Mouse (Mus musculus): Measurements from ENCODE around the gene Ube2h. TPM values are rescaled to one million over a fixed set of nuclear protein-coding genes. Genes with fewer than 3 reads are reported as not detected.

Gene Ube2h
- polyA plus RNA-seq, 1 experiment from 2014 or later, result 21.6 TPM

DNA sequence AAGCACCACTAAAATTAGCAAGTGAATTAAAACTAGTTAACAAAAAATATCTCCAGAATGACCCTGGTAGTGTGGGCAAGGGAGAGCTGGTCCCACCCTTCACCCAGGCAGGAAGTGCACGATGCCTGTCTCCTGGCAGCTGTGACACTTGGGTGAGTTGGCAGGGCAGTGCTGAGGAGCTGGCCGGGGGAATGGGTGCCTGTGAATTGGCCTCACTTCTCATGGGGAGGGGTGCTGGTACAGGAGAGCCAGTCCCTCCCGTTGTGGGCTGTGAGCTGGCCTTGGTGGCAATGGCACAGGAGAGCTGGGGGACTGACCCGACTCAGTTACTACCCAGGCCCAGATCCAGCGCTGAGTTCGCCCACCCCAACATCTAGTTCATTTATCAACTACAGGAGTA is 16.4 kb downstream of the Ube2h start:
- DNase-seq (ENCODE audit: low spot score), result no peak
- Histone ChIP-seq H3K4me3 (ENCODE audit: low read depth, low read length) (no peak overlapping the region), H3K27ac (ENCODE audit: low read depth, low read length) (no peak overlapping the region), H3K9me3 (ENCODE audit: control insufficient read depth, low read length) (no peaks in the 10 kb centered on the region), H3K4me2 (no peak overlapping the region), H3K4me1 (replicated peaks; ENCODE audit: control insufficient read depth, insufficient read depth, low read length) (peaks cover 2% of the 10 kb centered on the region; the same call in 1 of the 2 replicates), H3K9ac (ENCODE audit: low read depth, low read length) (no peak overlapping the region), H3K27me3 (replicated peaks; ENCODE audit: control insufficient read depth, insufficient read depth, low read length) (no peaks in the 10 kb centered on the region), H3K36me3 (ENCODE audit: control insufficient read depth, insufficient read depth, low read length) (peaks cover 8% of the 10 kb centered on the region; the same call in 1 of the 2 replicates)
- 84% methylated on average over 6 of the region's 6 CpGs for WGBS
- no peak for ATAC-seq (replicated peaks; ENCODE audit: low FRiP score)

DNA sequence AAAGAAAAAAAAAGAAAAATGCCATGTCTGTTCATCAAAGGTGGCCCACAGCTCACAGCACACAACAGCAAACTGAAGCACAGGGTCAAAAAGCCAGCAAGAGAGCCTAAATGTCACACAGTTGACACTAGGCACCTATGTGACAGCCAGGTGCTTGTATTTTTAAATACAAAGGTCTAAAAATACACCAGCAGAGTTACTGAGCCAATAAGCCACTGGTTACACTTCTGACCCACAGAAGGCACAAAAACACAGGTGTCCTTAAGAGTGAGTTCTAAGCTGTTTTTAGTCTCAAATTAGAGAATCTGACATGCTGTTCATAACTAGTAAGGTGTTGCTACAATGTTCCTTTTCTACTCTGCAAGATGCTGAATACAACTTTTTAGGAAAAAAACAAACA is 17.7 kb downstream of the Ube2h start:
- no peak overlapping the region for H3K4me3 ChIP-seq (ENCODE audit: low read depth, low read length)
- no peak for ATAC-seq (replicated peaks; ENCODE audit: low FRiP score)

DNA sequence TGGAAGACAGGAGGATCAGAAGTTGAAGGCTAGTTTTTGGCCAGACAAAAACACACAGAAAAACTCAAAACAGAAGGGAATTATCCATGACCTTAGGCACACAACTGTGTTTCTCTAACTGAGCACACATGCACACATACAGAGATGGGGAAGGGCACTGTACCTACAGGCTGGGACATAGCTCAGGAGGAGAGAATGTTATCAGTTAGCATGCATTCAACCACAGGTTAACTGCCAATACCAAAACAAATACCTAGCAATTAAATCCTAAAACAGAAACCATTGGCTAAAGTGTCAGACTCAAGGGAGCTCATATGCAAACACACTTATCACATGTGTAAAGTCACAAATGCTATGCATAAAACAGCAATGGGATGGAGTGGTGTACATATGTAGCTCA is 20.2 kb downstream of the Ube2h start:
- Histone ChIP-seq H3K36me3 (ENCODE audit: control insufficient read depth, insufficient read depth, low read length) (peaks cover 12% of the 10 kb centered on the region; the same call in 1 of the 2 replicates), H3K9ac (ENCODE audit: low read depth, low read length) (no peak overlapping the region), H3K4me2 (no peak overlapping the region), H3K27me3 (replicated peaks; ENCODE audit: control insufficient read depth, insufficient read depth, low read length) (no peaks in the 10 kb centered on the region), H3K27ac (ENCODE audit: low read depth, low read length) (no peak overlapping the region), H3K4me3 (ENCODE audit: low read depth, low read length) (no peak overlapping the region), H3K4me1 (replicated peaks; ENCODE audit: control insufficient read depth, insufficient read depth, low read length) (peaks cover 2% of the 10 kb centered on the region; the same call in 1 of the 2 replicates), H3K9me3 (ENCODE audit: control insufficient read depth, low read length) (no peaks in the 10 kb centered on the region)
- DNase-seq (ENCODE audit: low spot score) (no peak), ATAC-seq (replicated peaks; ENCODE audit: low FRiP score) (peak; percentile 45; the same call in 1 of the 2 replicates)

More for the DNA sequence above, 17.7 kb downstream of the Ube2h start:
- Histone ChIP-seq H3K4me1 (replicated peaks; ENCODE audit: control insufficient read depth, insufficient read depth, low read length) (peaks cover 2% of the 10 kb centered on the region; the same call in 1 of the 2 replicates), H3K27me3 (replicated peaks; ENCODE audit: control insufficient read depth, insufficient read depth, low read length) (no peaks in the 10 kb centered on the region), H3K27ac (ENCODE audit: low read depth, low read length) (no peak overlapping the region), H3K9me3 (ENCODE audit: control insufficient read depth, low read length) (no peaks in the 10 kb centered on the region), H3K4me2 (no peak overlapping the region), H3K36me3 (ENCODE audit: control insufficient read depth, insufficient read depth, low read length) (peaks cover 8% of the 10 kb centered on the region; the same call in 1 of the 2 replicates), H3K9ac (ENCODE audit: low read depth, low read length) (no peak overlapping the region)
- DNase-seq (ENCODE audit: low spot score), result no peak

DNA sequence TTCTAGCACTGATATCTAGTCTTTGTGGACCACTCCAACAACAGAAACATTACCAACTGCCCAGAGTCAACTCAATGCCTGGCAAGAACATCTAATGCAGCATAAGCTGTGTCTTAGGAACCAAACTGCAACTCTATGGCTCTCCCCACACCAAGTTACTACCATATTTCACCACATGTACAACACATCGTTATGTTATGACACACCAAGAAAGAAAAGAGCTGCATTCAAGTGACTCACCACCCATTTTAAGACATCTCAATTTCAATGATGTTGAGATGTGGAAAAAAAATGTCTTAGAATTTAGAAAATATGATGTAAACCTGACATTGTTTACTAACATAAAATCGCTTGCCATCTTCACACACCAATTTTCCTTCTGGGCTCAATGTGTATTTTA is 22.0 kb downstream of the Ube2h start:
- H3K4me3 ChIP-seq (ENCODE audit: low read depth, low read length), result no peak overlapping the region
- no peaks in the 10 kb centered on the region for H3K9me3 ChIP-seq (ENCODE audit: control insufficient read depth, low read length)
- no peaks in the 10 kb centered on the region for H3K27me3 ChIP-seq (replicated peaks; ENCODE audit: control insufficient read depth, insufficient read depth, low read length)
- no peak overlapping the region for H3K27ac ChIP-seq (ENCODE audit: low read depth, low read length)
- WGBS, result 96% methylated on average over 2 of the region's 2 CpGs
- no peak for DNase-seq (ENCODE audit: low spot score)
- H3K9ac ChIP-seq (ENCODE audit: low read depth, low read length), result no peak overlapping the region
- ATAC-seq (replicated peaks; ENCODE audit: low FRiP score), result no peak
- peaks cover 2% of the 10 kb centered on the region; the same call in 1 of the 2 replicates for H3K4me1 ChIP-seq (replicated peaks; ENCODE audit: control insufficient read depth, insufficient read depth, low read length)
- H3K4me2 ChIP-seq, result no peak overlapping the region
- H3K36me3 ChIP-seq (ENCODE audit: control insufficient read depth, insufficient read depth, low read length), result peaks cover 16% of the 10 kb centered on the region

DNA sequence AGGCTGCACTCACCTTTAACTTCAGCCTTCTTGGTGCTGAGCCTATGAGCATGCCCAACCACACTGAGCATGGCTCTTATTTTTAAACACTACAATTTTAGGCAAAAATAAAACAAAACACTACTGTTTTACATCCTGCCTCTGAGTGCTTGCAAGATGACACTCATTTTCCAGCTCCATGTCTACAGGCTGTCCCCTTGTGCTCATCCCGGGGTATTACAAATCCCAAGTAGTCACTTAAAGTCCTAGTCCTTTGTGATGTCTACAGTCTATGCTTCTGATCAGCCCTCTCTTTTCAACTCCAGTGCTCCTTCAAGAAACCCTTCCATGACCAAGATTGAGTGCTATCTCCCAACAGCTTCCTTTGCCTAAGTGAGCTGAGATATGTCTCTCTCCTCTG is 26.0 kb downstream of the Ube2h start:
- Histone ChIP-seq H3K27me3 (replicated peaks; ENCODE audit: control insufficient read depth, insufficient read depth, low read length) (no peaks in the 10 kb centered on the region), H3K4me3 (ENCODE audit: low read depth, low read length) (no peak overlapping the region), H3K4me2 (no peak overlapping the region), H3K27ac (ENCODE audit: low read depth, low read length) (no peak overlapping the region), H3K36me3 (ENCODE audit: control insufficient read depth, insufficient read depth, low read length) (peaks cover 13% of the 10 kb centered on the region), H3K9me3 (ENCODE audit: control insufficient read depth, low read length) (no peaks in the 10 kb centered on the region), H3K9ac (ENCODE audit: low read depth, low read length) (no peak overlapping the region), H3K4me1 (replicated peaks; ENCODE audit: control insufficient read depth, insufficient read depth, low read length) (peaks cover 12% of the 10 kb centered on the region)
- DNase-seq (ENCODE audit: low spot score) (no peak), ATAC-seq (replicated peaks; ENCODE audit: low FRiP score) (no peak)
- 73% methylated on average over 1 of the region's 1 CpGs for WGBS

DNA sequence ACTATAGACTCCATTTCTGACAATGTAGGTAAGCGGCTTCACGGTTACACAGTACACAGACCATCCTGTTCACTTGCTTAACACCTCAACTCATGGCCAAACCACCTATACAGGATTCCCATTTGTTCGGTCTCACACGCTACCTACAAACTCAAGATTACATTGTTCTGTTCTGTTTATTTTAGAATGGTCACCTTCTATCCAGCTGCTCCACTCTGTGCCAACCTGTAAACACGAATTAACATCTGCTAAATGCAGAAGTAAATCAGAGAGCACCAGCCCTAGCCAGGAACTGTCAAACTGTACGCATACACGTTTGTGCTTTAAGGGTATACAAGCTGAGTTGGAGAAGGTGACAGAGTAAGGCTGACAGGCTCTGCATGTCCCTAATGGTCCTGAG is 27.5 kb downstream of the Ube2h start:
- Histone ChIP-seq H3K4me3 (ENCODE audit: low read depth, low read length) (no peak overlapping the region), H3K9me3 (ENCODE audit: control insufficient read depth, low read length) (no peaks in the 10 kb centered on the region), H3K27ac (ENCODE audit: low read depth, low read length) (no peak overlapping the region), H3K4me2 (no peak overlapping the region), H3K4me1 (replicated peaks; ENCODE audit: control insufficient read depth, insufficient read depth, low read length) (peaks cover 12% of the 10 kb centered on the region), H3K36me3 (ENCODE audit: control insufficient read depth, insufficient read depth, low read length) (peaks cover 13% of the 10 kb centered on the region), H3K9ac (ENCODE audit: low read depth, low read length) (no peak overlapping the region), H3K27me3 (replicated peaks; ENCODE audit: control insufficient read depth, insufficient read depth, low read length) (no peaks in the 10 kb centered on the region)
- ATAC-seq (replicated peaks; ENCODE audit: low FRiP score) (no peak), DNase-seq (ENCODE audit: low spot score) (no peak)
- 90% methylated on average over 7 of the region's 7 CpGs for WGBS

DNA sequence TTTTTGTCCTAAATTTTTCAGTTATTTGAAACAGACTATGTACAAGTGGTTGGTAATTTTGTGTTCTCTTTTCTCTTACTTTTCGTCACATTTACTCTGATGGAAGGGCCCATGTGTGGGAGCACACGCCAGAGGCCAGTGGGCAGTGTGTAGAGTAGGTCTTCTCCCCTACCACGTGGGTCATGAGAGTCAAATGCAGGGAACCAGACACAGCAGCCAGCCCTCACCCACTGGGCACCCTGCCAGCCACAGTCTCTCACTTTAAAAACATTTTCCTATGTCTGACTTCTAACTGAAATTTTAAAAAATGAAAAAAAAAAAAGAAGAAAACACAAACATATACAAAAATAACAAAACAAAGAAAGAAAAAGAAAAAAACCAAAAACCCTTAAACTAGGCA is 28.0 kb downstream of the Ube2h start:
- WGBS, result 78% methylated on average over 3 of the region's 3 CpGs
- Histone ChIP-seq H3K4me2 (no peak overlapping the region), H3K27me3 (replicated peaks; ENCODE audit: control insufficient read depth, insufficient read depth, low read length) (no peaks in the 10 kb centered on the region), H3K4me1 (replicated peaks; ENCODE audit: control insufficient read depth, insufficient read depth, low read length) (peaks cover 12% of the 10 kb centered on the region), H3K9ac (ENCODE audit: low read depth, low read length) (no peak overlapping the region), H3K9me3 (ENCODE audit: control insufficient read depth, low read length) (no peaks in the 10 kb centered on the region), H3K4me3 (ENCODE audit: low read depth, low read length) (no peak overlapping the region), H3K27ac (ENCODE audit: low read depth, low read length) (no peak overlapping the region), H3K36me3 (ENCODE audit: control insufficient read depth, insufficient read depth, low read length) (peaks cover 13% of the 10 kb centered on the region)
- DNase-seq (ENCODE audit: low spot score) (no peak), ATAC-seq (replicated peaks; ENCODE audit: low FRiP score) (no peak)

DNA sequence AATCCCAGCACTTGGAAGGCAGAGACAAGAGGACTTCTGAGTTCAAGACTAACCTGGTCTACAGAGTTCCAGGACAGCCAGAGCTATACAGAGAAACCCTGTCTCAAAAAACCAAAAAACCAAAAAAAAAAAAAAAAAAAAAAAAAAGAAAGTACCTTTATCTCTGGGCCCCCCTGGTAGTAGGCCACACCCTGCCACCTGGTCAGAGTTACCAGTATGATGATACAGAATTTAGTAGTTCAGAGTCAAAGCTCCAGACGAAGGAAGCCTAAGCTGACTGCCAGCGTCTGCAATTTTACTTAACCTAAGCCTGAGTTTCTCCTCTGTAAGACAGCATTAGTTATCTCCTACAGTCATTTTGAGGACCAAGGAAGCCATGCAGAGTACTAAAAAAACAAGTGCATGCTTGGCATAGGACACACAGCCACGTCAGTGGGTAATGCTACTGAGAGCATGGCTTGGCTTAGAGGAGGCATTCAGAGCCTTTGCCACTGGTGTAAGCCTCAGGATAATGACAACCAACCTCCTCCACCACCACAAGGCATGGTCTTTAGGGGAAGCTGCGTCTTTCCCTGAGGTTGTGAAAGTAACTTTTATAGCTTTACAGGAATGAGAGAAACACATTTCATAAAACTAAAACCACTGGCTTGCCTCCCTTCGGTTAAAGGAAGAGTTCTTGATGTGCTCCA is 29.0 kb downstream of the Ube2h start:
- 0 out of 2 replicates have a peak overlapping the region, but pooled peaks have one; percentile 28 for H3K27ac ChIP-seq (ENCODE audit: low read depth, low read length)
- H3K9me3 ChIP-seq (ENCODE audit: control insufficient read depth, low read length), result no peaks in the 10 kb centered on the region
- 64% methylated on average over 5 of the region's 5 CpGs for WGBS
- ATAC-seq (replicated peaks; ENCODE audit: low FRiP score) (peak; percentile 73), DNase-seq (ENCODE audit: low spot score) (no peak)
- peaks cover 12% of the 10 kb centered on the region for H3K36me3 ChIP-seq (ENCODE audit: control insufficient read depth, insufficient read depth, low read length)
- no peak overlapping the region for H3K4me3 ChIP-seq (ENCODE audit: low read depth, low read length)
- no peak overlapping the region for H3K9ac ChIP-seq (ENCODE audit: low read depth, low read length)
- H3K4me2 ChIP-seq, result peak overlapping the region; percentile 24; the same call in 1 of the 2 replicates
- peaks cover 12% of the 10 kb centered on the region for H3K4me1 ChIP-seq (replicated peaks; ENCODE audit: control insufficient read depth, insufficient read depth, low read length)
- H3K27me3 ChIP-seq (replicated peaks; ENCODE audit: control insufficient read depth, insufficient read depth, low read length), result no peaks in the 10 kb centered on the region

DNA sequence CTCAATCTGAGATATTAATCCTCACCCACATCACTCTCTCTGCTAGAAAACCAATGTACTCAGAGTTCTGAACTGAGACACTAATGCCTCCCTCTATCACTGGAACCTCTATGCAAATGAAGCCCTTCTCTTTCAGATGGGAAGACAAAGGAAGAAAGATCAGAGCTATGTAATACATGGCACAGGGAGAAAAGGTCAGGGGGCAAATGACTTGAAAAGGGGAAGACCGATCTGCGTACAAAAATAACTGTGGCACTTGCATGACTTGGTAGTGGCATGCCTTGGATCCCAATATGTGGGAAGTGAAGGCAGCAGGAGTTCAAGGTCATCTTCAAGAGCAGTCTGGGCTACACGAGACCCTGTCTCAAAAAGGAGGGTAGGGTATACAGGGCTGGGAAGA is 31.4 kb downstream of the Ube2h start:
- H3K36me3 ChIP-seq (ENCODE audit: control insufficient read depth, insufficient read depth, low read length), result 0 out of 2 replicates have a peak, but pooled peaks cover 2% of the 10 kb centered on the region
- no peak overlapping the region for H3K27ac ChIP-seq (ENCODE audit: low read depth, low read length)

More for the DNA sequence above, 31.4 kb downstream of the Ube2h start:
- H3K9ac ChIP-seq (ENCODE audit: low read depth, low read length), result no peak overlapping the region
- H3K27me3 ChIP-seq (replicated peaks; ENCODE audit: control insufficient read depth, insufficient read depth, low read length), result no peaks in the 10 kb centered on the region
- H3K9me3 ChIP-seq (ENCODE audit: control insufficient read depth, low read length), result no peaks in the 10 kb centered on the region
- peaks cover 12% of the 10 kb centered on the region for H3K4me1 ChIP-seq (replicated peaks; ENCODE audit: control insufficient read depth, insufficient read depth, low read length)
- DNase-seq (ENCODE audit: low spot score), result no peak
- H3K4me2 ChIP-seq, result no peak overlapping the region
- WGBS, result 61% methylated on average over 3 of the region's 3 CpGs
- H3K4me3 ChIP-seq (ENCODE audit: low read depth, low read length), result no peak overlapping the region
- ATAC-seq (replicated peaks; ENCODE audit: low FRiP score), result no peak

Measured in liver, embryonic 11.5 days (tissue).